Mouse (Mus musculus): ENCODE results near the gene Cpeb4. TPM values are rescaled to one million over a fixed set of nuclear protein-coding genes. Genes with fewer than 3 reads are reported as not detected.

Cpeb4 gene
- polyA plus RNA-seq, 1 experiment from 2014 or later, result 4.7 TPM

- WGBS, result 54% methylated on average over 15 of the region's 15 CpGs
- DNase-seq (ENCODE audit: low spot score) (no peak), ATAC-seq (replicated peaks; ENCODE audit: low FRiP score, low TSS enrichment, low read depth) (no peak)
- H3K4me1 ChIP-seq (replicated peaks; ENCODE audit: control insufficient read depth, insufficient read depth, low read length), result peaks cover 7% of the 10 kb centered on the region; the same call in 1 of the 2 replicates
- no peaks in the 10 kb centered on the region for H3K36me3 ChIP-seq (ENCODE audit: control insufficient read depth, insufficient read depth, low read length)
- H3K4me2 ChIP-seq (ENCODE audit: low read length), result peak overlapping the region; percentile 88
- peak overlapping the region; percentile 23 for H3K4me3 ChIP-seq (ENCODE audit: low read depth, low read length)
- H3K9ac ChIP-seq (ENCODE audit: low read length), result 0 out of 2 replicates have a peak overlapping the region, but pooled peaks have one; percentile 12
- no peaks in the 10 kb centered on the region for H3K27me3 ChIP-seq (replicated peaks; ENCODE audit: control insufficient read depth, insufficient read depth, low read length)
- H3K27ac ChIP-seq (ENCODE audit: low read depth), result no peak overlapping the region
- H3K9me3 ChIP-seq (ENCODE audit: control insufficient read depth, low read length), result no peaks in the 10 kb centered on the region
These were observed 693 bp downstream of the Cpeb4 start for GRCm38 (mm10) chr11:31872546-31873261.

DNA sequence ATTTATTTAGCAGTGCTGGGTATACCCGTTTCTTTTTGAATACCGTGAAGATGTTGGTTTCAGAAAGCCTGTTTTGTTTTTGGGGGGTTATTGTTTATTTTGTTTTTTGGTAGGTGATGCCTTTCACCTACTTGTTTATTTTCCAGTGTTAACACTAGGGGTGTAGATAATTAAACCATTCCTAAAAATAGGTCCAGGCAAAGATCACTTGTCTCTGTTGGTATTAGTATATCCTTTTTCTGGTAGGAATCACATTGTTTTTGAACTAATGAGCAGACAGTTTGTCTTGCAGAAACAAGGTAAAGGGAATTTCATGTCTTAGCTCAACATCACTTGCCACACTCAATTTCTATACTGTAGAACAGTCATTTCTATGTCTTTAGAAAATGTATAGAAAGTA, 2.1 kb downstream of the Cpeb4 start:
- Histone ChIP-seq H3K27ac (ENCODE audit: low read depth) (no peak overlapping the region), H3K9ac (ENCODE audit: low read length) (no peak overlapping the region), H3K4me3 (ENCODE audit: low read depth, low read length) (0 out of 2 replicates have a peak overlapping the region, but pooled peaks have one; percentile 23), H3K4me2 (ENCODE audit: low read length) (peak overlapping the region; percentile 88; the same call in 1 of the 2 replicates), H3K36me3 (ENCODE audit: control insufficient read depth, insufficient read depth, low read length) (no peaks in the 10 kb centered on the region), H3K27me3 (replicated peaks; ENCODE audit: control insufficient read depth, insufficient read depth, low read length) (no peaks in the 10 kb centered on the region), H3K9me3 (ENCODE audit: control insufficient read depth, low read length) (no peaks in the 10 kb centered on the region), H3K4me1 (replicated peaks; ENCODE audit: control insufficient read depth, insufficient read depth, low read length) (peaks cover 7% of the 10 kb centered on the region; the same call in 1 of the 2 replicates)
- DNase-seq (ENCODE audit: low spot score) (no peak), ATAC-seq (replicated peaks; ENCODE audit: low FRiP score, low TSS enrichment, low read depth) (no peak)
- 66% methylated on average over 2 of the region's 2 CpGs for WGBS

GRCm38 (mm10) chr11:31883671-31884070, 11.7 kb downstream of the Cpeb4 start:
- no peak overlapping the region for H3K27ac ChIP-seq (ENCODE audit: low read depth)
- no peak overlapping the region for H3K9ac ChIP-seq (ENCODE audit: low read length)
- 88% methylated on average over 1 of the region's 1 CpGs for WGBS

DNA sequence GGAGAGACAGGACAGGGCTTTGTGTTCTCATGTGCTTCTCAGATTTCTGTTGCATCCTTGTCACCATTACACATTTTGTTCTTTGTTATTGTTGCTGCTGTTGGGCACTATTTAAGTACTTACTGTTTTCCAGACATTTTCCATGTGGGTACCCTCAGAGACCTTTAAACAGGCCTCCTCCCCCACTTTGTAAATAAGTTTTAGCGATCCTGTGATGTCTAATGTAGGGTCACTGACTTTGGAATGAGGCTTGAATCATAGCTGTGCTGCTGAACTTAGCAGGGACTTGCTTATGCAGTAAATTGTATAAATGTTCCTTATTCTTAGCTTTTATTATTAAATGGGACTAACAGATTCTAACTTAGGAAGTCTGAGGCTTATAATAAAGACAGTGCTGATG, 13.8 kb downstream of the Cpeb4 start:
- ATAC-seq (replicated peaks; ENCODE audit: low FRiP score, low TSS enrichment, low read depth) (no peak), DNase-seq (ENCODE audit: low spot score) (no peak)
- Histone ChIP-seq H3K36me3 (ENCODE audit: control insufficient read depth, insufficient read depth, low read length) (no peaks in the 10 kb centered on the region), H3K9me3 (ENCODE audit: control insufficient read depth, low read length) (no peaks in the 10 kb centered on the region), H3K27ac (ENCODE audit: low read depth) (no peak overlapping the region), H3K4me1 (replicated peaks; ENCODE audit: control insufficient read depth, insufficient read depth, low read length) (no peaks in the 10 kb centered on the region), H3K9ac (ENCODE audit: low read length) (no peak overlapping the region), H3K4me3 (ENCODE audit: low read depth, low read length) (no peak overlapping the region), H3K27me3 (replicated peaks; ENCODE audit: control insufficient read depth, insufficient read depth, low read length) (no peaks in the 10 kb centered on the region), H3K4me2 (ENCODE audit: low read length) (no peak overlapping the region)
- 37% methylated on average over 1 of the region's 1 CpGs for WGBS

More at GRCm38 (mm10) chr11:31883671-31884070, 11.7 kb downstream of the Cpeb4 start:
- Histone ChIP-seq H3K36me3 (ENCODE audit: control insufficient read depth, insufficient read depth, low read length) (no peaks in the 10 kb centered on the region), H3K9me3 (ENCODE audit: control insufficient read depth, low read length) (no peaks in the 10 kb centered on the region), H3K27me3 (replicated peaks; ENCODE audit: control insufficient read depth, insufficient read depth, low read length) (no peaks in the 10 kb centered on the region), H3K4me3 (ENCODE audit: low read depth, low read length) (no peak overlapping the region), H3K4me1 (replicated peaks; ENCODE audit: control insufficient read depth, insufficient read depth, low read length) (no peaks in the 10 kb centered on the region), H3K4me2 (ENCODE audit: low read length) (no peak overlapping the region)
- ATAC-seq (replicated peaks; ENCODE audit: low FRiP score, low TSS enrichment, low read depth) (no peak), DNase-seq (ENCODE audit: low spot score) (no peak)

GRCm38 (mm10) chr11:31888229-31888628, 16.2 kb downstream of the Cpeb4 start:
- Histone ChIP-seq H3K27ac (ENCODE audit: low read depth) (no peak overlapping the region), H3K9me3 (ENCODE audit: control insufficient read depth, low read length) (no peaks in the 10 kb centered on the region), H3K4me2 (ENCODE audit: low read length) (no peak overlapping the region), H3K36me3 (ENCODE audit: control insufficient read depth, insufficient read depth, low read length) (no peaks in the 10 kb centered on the region), H3K27me3 (replicated peaks; ENCODE audit: control insufficient read depth, insufficient read depth, low read length) (no peaks in the 10 kb centered on the region), H3K4me3 (ENCODE audit: low read depth, low read length) (no peak overlapping the region), H3K4me1 (replicated peaks; ENCODE audit: control insufficient read depth, insufficient read depth, low read length) (no peaks in the 10 kb centered on the region), H3K9ac (ENCODE audit: low read length) (no peak overlapping the region)
- WGBS, result 70% methylated on average over 1 of the region's 1 CpGs
- DNase-seq (ENCODE audit: low spot score) (no peak), ATAC-seq (replicated peaks; ENCODE audit: low FRiP score, low TSS enrichment, low read depth) (no peak)

DNA sequence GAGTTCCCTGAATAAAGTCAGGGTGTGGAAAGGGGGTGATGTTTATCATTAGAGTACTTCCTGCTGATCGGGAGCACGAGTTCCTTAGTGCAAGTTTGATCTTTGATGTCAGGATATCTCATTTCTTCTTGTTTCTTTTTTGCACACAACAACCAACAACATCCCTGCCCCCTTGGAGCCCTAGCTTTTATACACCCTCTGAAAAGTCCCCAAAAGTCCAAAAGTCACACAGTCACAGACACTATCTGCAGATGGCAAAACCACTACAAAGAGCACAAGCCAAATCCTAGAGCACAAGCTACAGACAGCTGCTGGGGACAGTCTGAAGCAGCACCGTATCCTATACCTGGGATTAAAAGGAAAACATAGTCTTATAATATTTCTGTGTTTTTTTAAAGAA, 20.1 kb downstream of the Cpeb4 start:
- H3K27me3 ChIP-seq (replicated peaks; ENCODE audit: control insufficient read depth, insufficient read depth, low read length), result no peaks in the 10 kb centered on the region
- no peaks in the 10 kb centered on the region for H3K4me1 ChIP-seq (replicated peaks; ENCODE audit: control insufficient read depth, insufficient read depth, low read length)
- H3K9me3 ChIP-seq (ENCODE audit: control insufficient read depth, low read length), result no peaks in the 10 kb centered on the region
- ATAC-seq (replicated peaks; ENCODE audit: low FRiP score, low TSS enrichment, low read depth) (no peak), DNase-seq (ENCODE audit: low spot score) (no peak)
- 44% methylated on average over 3 of the region's 3 CpGs for WGBS
- no peak overlapping the region for H3K4me3 ChIP-seq (ENCODE audit: low read depth, low read length)
- H3K4me2 ChIP-seq (ENCODE audit: low read length), result no peak overlapping the region
- no peak overlapping the region for H3K27ac ChIP-seq (ENCODE audit: low read depth)
- H3K9ac ChIP-seq (ENCODE audit: low read length), result no peak overlapping the region
- H3K36me3 ChIP-seq (ENCODE audit: control insufficient read depth, insufficient read depth, low read length), result no peaks in the 10 kb centered on the region

DNA sequence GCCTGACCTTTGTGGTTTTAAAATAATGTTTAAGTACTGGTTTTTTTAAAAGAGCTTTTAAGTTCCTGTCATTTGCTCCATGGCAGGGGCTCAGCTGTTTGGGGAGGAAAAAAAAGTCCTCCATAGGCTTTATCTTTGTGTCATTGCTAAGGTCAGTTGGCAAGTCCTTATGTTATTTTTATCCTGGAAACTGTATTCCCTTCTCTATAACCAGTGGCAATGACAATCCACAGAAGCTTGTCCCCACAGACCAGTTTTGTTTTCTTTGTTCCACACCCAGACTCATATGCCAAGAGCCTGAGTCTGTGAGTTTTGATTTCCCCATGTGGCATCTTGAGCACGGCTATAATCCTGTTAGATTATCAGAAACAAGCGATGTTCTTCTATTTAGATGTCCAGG, 21.6 kb downstream of the Cpeb4 start:
- no peaks in the 10 kb centered on the region for H3K9me3 ChIP-seq (ENCODE audit: control insufficient read depth, low read length)
- H3K4me1 ChIP-seq (replicated peaks; ENCODE audit: control insufficient read depth, insufficient read depth, low read length), result no peaks in the 10 kb centered on the region
- no peak for ATAC-seq (replicated peaks; ENCODE audit: low FRiP score, low TSS enrichment, low read depth)
- no peak overlapping the region for H3K27ac ChIP-seq (ENCODE audit: low read depth)
- H3K4me3 ChIP-seq (ENCODE audit: low read depth, low read length), result no peak overlapping the region
- DNase-seq (ENCODE audit: low spot score), result no peak
- H3K27me3 ChIP-seq (replicated peaks; ENCODE audit: control insufficient read depth, insufficient read depth, low read length), result no peaks in the 10 kb centered on the region
- WGBS, result 81% methylated on average over 2 of the region's 2 CpGs
- no peaks in the 10 kb centered on the region for H3K36me3 ChIP-seq (ENCODE audit: control insufficient read depth, insufficient read depth, low read length)
- no peak overlapping the region for H3K9ac ChIP-seq (ENCODE audit: low read length)
- H3K4me2 ChIP-seq (ENCODE audit: low read length), result no peak overlapping the region

GRCm38 (mm10) chr11:31896065-31896792, 24.2 kb downstream of the Cpeb4 start:
- Histone ChIP-seq H3K27ac (ENCODE audit: low read depth) (no peak overlapping the region), H3K27me3 (replicated peaks; ENCODE audit: control insufficient read depth, insufficient read depth, low read length) (no peaks in the 10 kb centered on the region), H3K4me2 (ENCODE audit: low read length) (no peak overlapping the region), H3K9ac (ENCODE audit: low read length) (no peak overlapping the region), H3K9me3 (ENCODE audit: control insufficient read depth, low read length) (no peaks in the 10 kb centered on the region), H3K36me3 (ENCODE audit: control insufficient read depth, insufficient read depth, low read length) (no peaks in the 10 kb centered on the region), H3K4me3 (ENCODE audit: low read depth, low read length) (no peak overlapping the region), H3K4me1 (replicated peaks; ENCODE audit: control insufficient read depth, insufficient read depth, low read length) (peaks cover 5% of the 10 kb centered on the region; the same call in 1 of the 2 replicates)
- DNase-seq (ENCODE audit: low spot score) (no peak), ATAC-seq (replicated peaks; ENCODE audit: low FRiP score, low TSS enrichment, low read depth) (no peak)
- 66% methylated on average over 4 of the region's 4 CpGs for WGBS
